Mouse (Mus musculus) naive thymus-derived CD4-positive, alpha-beta T cell, adult 5 months (primary cell): ENCODE measurements around the gene Txn2. TPM values are rescaled to one million over a fixed set of nuclear protein-coding genes. Genes with fewer than 3 reads are reported as not detected.

ENCODE experiments used
- polyA plus RNA-seq: library from polyadenylated mRNA; unstranded; fragments of 100-300 nt; shearing (Covaris generic); gene quantifications from one replicate; pipeline ENCODE4 v1.2.1, GENCODE M21; 2017

The Txn2 gene
- polyA plus RNA-seq = 156 TPM

DNA sequence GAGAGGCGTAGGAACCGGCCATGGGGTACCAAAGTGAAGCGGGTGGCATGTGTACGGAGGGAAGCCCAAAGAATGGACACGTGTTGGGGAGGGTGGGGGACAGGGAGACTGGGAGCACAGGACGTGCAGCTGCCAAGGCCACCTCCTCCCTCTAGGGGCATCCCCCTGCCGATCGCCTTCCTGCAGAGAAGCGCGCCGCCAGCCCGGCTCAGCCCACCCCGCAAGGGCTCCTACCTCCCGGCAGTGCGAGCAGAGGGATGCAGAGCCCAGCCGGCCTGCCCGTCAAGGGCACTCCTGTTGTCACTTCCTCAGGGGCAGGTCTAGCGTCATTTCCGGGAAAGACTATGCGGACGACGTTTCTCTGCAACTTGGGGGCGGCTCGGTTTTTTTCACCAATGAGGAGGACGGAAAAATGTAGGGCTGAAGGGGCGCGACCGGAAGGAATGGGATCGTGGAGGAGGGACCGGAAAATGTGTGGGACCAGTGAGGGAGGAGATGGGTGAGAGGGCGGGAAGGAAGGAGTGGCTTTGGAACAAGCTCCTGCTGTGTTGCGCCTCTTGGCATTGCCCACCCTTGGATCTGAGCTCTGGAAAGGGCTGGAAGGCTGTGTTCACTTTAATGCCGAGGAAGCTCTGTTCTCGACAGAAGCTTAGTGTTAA, at the start of gene Txn2:
Gene Txn2, minus strand, starts transcription at position 334 of the 659 bp plus-strand sequence.

DNA sequence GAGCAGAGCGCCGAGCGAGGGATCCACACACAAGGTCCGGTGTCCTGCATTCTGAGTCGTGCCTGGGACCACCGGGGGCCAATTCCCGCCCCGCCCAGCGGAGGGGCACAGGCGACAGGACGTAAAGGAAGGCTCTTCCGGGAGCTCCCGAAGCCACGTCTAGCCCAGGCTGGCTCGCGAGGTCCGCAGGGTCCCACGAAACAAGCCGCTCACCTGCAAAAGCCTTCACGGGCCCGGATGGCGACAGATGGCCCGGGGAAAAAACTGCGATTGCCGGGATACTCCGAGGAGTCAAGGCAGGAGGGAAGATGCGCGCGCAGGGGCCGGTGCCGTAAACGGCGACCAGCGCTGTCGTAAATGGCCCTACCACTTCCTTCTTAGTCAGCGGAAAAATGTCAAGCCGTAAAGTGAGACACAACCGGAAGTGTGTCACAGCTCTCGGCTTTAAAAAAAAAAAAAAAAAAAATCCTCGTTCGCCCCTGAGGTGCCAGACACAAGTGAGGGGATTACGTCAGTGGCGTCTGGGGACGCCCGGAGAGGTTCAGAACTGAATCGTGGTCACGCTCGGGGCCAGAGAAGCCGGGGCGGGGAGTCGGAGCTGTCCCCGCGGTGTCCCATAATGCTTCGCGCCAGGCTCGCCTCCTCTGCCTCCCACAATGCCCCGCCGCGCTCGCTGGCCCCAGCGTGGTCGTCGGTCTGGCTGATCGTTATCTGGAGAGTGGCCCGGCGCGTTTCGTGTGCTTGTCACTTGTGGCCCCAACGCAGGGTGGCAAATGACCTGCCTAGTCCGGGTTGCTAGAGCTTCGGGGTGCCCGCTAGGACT, 41.9 kb upstream of the Txn2 start, which contains the start of gene Eif3d:
Gene Eif3d, minus strand, starts transcription at position 344 of the 823 bp plus-strand sequence.

DNA sequence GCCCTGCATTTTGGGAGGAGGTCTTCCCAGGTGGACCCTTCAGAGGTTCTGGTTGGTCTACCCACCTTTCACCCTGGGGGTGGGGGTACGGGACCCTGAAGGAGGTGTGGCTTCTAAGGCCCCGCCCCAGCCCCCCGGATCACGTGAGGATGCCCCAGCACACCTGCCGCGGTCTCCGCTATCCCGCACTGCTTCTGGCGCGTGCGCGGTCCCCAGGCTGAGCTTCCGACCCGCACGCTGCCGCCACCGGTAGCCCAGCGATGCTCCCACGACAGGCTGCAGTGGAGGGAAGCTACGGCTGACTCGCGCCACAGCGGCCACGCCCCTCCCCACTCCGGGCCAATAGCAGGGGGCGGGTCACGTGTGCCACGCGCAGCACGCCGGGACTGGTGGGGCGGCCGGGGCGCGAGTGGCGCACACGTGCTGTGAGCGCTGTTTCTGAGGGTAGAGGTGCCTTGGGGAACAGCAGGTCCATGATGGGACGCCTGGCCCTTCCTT, 27.6 kb upstream of the Txn2 start, which contains the start of gene Foxred2:
Gene Foxred2, minus strand, starts transcription at position 319 of the 498 bp plus-strand sequence.

Other genes with a start within 250 kb of the Txn2 start
- gene Apol7e, start 230.1 kb downstream of the Txn2 start, polyA plus RNA-seq = 142 TPM
- 0.91 TPM for gene Apol9b, start 200.0 kb downstream of the Txn2 start, polyA plus RNA-seq
- gene Apol8, start 172.0 kb downstream of the Txn2 start, polyA plus RNA-seq = not detected
- 301 TPM for gene Myh9, start 86.8 kb downstream of the Txn2 start, polyA plus RNA-seq
- gene Foxred2, start 27.7 kb upstream of the Txn2 start, polyA plus RNA-seq = 3.3 TPM
- 177 TPM for gene Eif3d, start 41.8 kb upstream of the Txn2 start, polyA plus RNA-seq
- gene Cacng2, start 191.0 kb upstream of the Txn2 start, polyA plus RNA-seq = not detected
- gene Ift27, start 245.1 kb upstream of the Txn2 start, polyA plus RNA-seq = 28.3 TPM